Mouse (Mus musculus) heart, embryonic 14.5 days (tissue): ENCODE measurements around the gene H2-Q10. TPM values are rescaled to one million over a fixed set of nuclear protein-coding genes. Genes with fewer than 3 reads are reported as not detected.
A peak's percentile ranks its signal among the peaks of the same experiment; 100 is the strongest.
"Not testable (repeated sequence)": the region's sequence is repeated elsewhere in the genome, so short reads cannot be mapped to it uniquely, and the experiment has no call there.

Source experiments
- ATAC-seq: fragments of 200-750 bp; cut with Nextera tagmentation; 2 replicates; pipeline ENCODE4 v1.8.0; 2017; ENCODE audit warnings: low read depth, moderate TSS enrichment; ENCODE audit not compliant: insufficient number of reproducible peaks, insufficient read depth, low FRiP score
- H3K27ac ChIP-seq, 2 experiments: fragments of 200-500 bp in 1 of 2; fragments of 300-500 bp in 1 of 2; sonication (generic) in 1 of 2; replicated peaks in 1 of 2; 2 replicates each; pipeline ENCODE4 v1.5.1; 2012 to 2014; ENCODE audit warnings: low read depth in 2 of 2, low read length in 2 of 2, control low read depth in 1 of 2, mild to moderate bottlenecking in 1 of 2, mixed read lengths in 1 of 2; ENCODE audit not compliant: control insufficient read depth in 1 of 2, insufficient read depth in 1 of 2
- H3K27me3 ChIP-seq: fragments of 300-500 bp; sonication (generic); 2 replicates; pipeline ENCODE4 v1.6.1; 2014; ENCODE audit warnings: mild to moderate bottlenecking, low read length, control low read depth; ENCODE audit not compliant: control insufficient read depth, insufficient read depth
- H3K36me3 ChIP-seq: fragments of 300-500 bp; sonication (generic); 2 replicates; pipeline ENCODE4 v1.6.1; 2014; ENCODE audit warnings: mild to moderate bottlenecking, control low read depth, low read length, mixed read lengths; ENCODE audit not compliant: control insufficient read depth, insufficient read depth
- H3K4me1 ChIP-seq, 2 experiments: fragments of 200-500 bp in 1 of 2; fragments of 300-500 bp in 1 of 2; sonication (generic) in 1 of 2; 2 replicates each; pipeline ENCODE4 v1.6.1; 2012 to 2014; ENCODE audit warnings: low read length in 2 of 2, control low read depth in 1 of 2, mixed read lengths in 1 of 2; ENCODE audit not compliant: control insufficient read depth in 2 of 2, insufficient read depth in 2 of 2
- H3K4me2 ChIP-seq: fragments of 300-500 bp; sonication (generic); 2 replicates; pipeline ENCODE4 v1.6.1; 2014; ENCODE audit warnings: mild to moderate bottlenecking, low read length
- H3K4me3 ChIP-seq, 2 experiments: fragments of 200-500 bp in 1 of 2; fragments of 300-500 bp in 1 of 2; sonication (generic) in 1 of 2; 2 replicates each; pipeline ENCODE4 v1.5.1; 2012 to 2014; ENCODE audit warnings: low read length in 2 of 2, mild to moderate bottlenecking in 2 of 2, control low read depth in 1 of 2, low read depth in 1 of 2, moderate library complexity in 1 of 2; ENCODE audit not compliant: control insufficient read depth in 1 of 2, insufficient read depth in 1 of 2
- H3K9ac ChIP-seq: fragments of 300-500 bp; sonication (generic); 2 replicates; pipeline ENCODE4 v1.6.1; 2014; ENCODE audit warnings: mild to moderate bottlenecking, low read length
- H3K9me3 ChIP-seq: fragments of 300-500 bp; sonication (generic); 2 replicates; pipeline ENCODE4 v1.6.1; 2016; ENCODE audit warnings: low read length, control low read depth; ENCODE audit not compliant: control insufficient read depth
- WGBS: fragments of 180-500 bp; shearing (Covaris S2); extraction: QIAGEN DNeasy Blood & Tissue Kit; methylation state at CpG from one replicate; pipeline ENCODE4 v1.1.7; 2014; 5-methylcytosine and 5-hydroxymethylcytosine counted together
- polyA plus RNA-seq: library from polyadenylated mRNA; unstranded; fragments of >200 nt; fragmentation: Nextera tagmentation; extraction: Ambion mirVana; gene quantifications from 2 replicates; pipeline ENCODE4 v1.2.1, GENCODE M21; 2014

Gene H2-Q10
- polyA plus RNA-seq, 1 experiment from 2014 or later: 0.14 TPM

GRCm38 (mm10) chr17:35508279-35508678 lies 38.4 kb downstream of the H2-Q10 start:
- H3K9ac ChIP-seq, ATAC-seq, H3K4me1 ChIP-seq, H3K4me2 ChIP-seq, H3K4me3 ChIP-seq, H3K27ac ChIP-seq, H3K9me3 ChIP-seq: not testable (repeated sequence)
- Histone ChIP-seq H3K27me3 (peaks cover 56% of the 10 kb centered on the region), H3K36me3 (peaks cover 11% of the 10 kb centered on the region)
- WGBS: 51% methylated on average over 5 of the region's 5 CpGs

GRCm38 (mm10) chr17:35509284-35509683 lies 39.4 kb downstream of the H2-Q10 start:
- Histone ChIP-seq H3K9ac (no peak overlapping the region), H3K9me3 (no peaks in the 10 kb centered on the region), H3K27ac (no peak overlapping the region), H3K27me3 (peaks cover 46% of the 10 kb centered on the region), H3K4me3 (no peak overlapping the region), H3K4me2 (no peak overlapping the region), H3K4me1 (peaks cover 2 to 3% of the 10 kb centered on the region in 2 experiments; a peak in 2 of 4 replicates), H3K36me3 (peaks cover 15% of the 10 kb centered on the region)
- no peak for ATAC-seq
- WGBS: 16% methylated on average over 8 of the region's 8 CpGs

- Histone ChIP-seq H3K27ac (no peak overlapping the region), H3K9me3 (no peaks in the 10 kb centered on the region), H3K4me3 (no peak overlapping the region), H3K9ac (no peak overlapping the region), H3K4me2 (no peak overlapping the region), H3K27me3 (peaks cover 8% of the 10 kb centered on the region; the same call in 1 of the 2 replicates), H3K4me1 (peaks cover 14 to 27% of the 10 kb centered on the region in 2 experiments), H3K36me3 (peaks cover 18% of the 10 kb centered on the region)
- WGBS: 94% methylated on average over 7 of the region's 7 CpGs
- ATAC-seq: no peak
These were observed 43.2 kb downstream of the H2-Q10 start for GRCm38 (mm10) chr17:35512916-35513626.

GRCm38 (mm10) chr17:35513886-35514285 lies 44.0 kb downstream of the H2-Q10 start:
- H3K4me1 ChIP-seq: peaks cover 14 to 27% of the 10 kb centered on the region in 2 experiments
- no peak overlapping the region for H3K9ac ChIP-seq
- no peak for ATAC-seq
- no peaks in the 10 kb centered on the region for H3K9me3 ChIP-seq
- H3K4me2 ChIP-seq: peak overlapping the region; percentile 92; the same call in 1 of the 2 replicates
- no peak overlapping the region for H3K4me3 ChIP-seq
- peaks cover 18% of the 10 kb centered on the region for H3K36me3 ChIP-seq
- H3K27me3 ChIP-seq: peaks cover 3% of the 10 kb centered on the region; the same call in 1 of the 2 replicates
- no peak overlapping the region for H3K27ac ChIP-seq
- 9% methylated on average over 2 of the region's 2 CpGs for WGBS

GRCm38 (mm10) chr17:35514756-35515155 lies 44.9 kb downstream of the H2-Q10 start:
- H3K27ac ChIP-seq: no peak overlapping the region
- peak overlapping the region; percentile 92 for H3K4me2 ChIP-seq
- H3K36me3 ChIP-seq: peaks cover 18% of the 10 kb centered on the region
- H3K9ac ChIP-seq: peak overlapping the region; percentile 79
- 58% methylated on average over 6 of the region's 6 CpGs for WGBS
- H3K4me3 ChIP-seq: peak overlapping the region; percentile 2 to 73; a peak in 2 of 4 replicates
- H3K9me3 ChIP-seq: no peaks in the 10 kb centered on the region
- no peak for ATAC-seq
- peaks cover 14 to 27% of the 10 kb centered on the region in 2 experiments for H3K4me1 ChIP-seq
- no peaks in the 10 kb centered on the region for H3K27me3 ChIP-seq

GRCm38 (mm10) chr17:35515911-35516640 lies 46.2 kb downstream of the H2-Q10 start:
- Histone ChIP-seq H3K27ac (peak overlapping the region; percentile 16; a peak in 3 of 4 replicates), H3K36me3 (peaks cover 22% of the 10 kb centered on the region), H3K4me3 (peak overlapping the region; percentile 70 to 73), H3K27me3 (no peaks in the 10 kb centered on the region), H3K9ac (peak overlapping the region; percentile 79), H3K9me3 (no peaks in the 10 kb centered on the region), H3K4me2 (peak overlapping the region; percentile 92), H3K4me1 (peaks cover 14 to 27% of the 10 kb centered on the region in 2 experiments)
- WGBS: 7% methylated on average over 25 of the region's 25 CpGs
- no peak for ATAC-seq

- Histone ChIP-seq H3K9me3 (no peaks in the 10 kb centered on the region), H3K4me2 (peak within 1 kb of the TSS; percentile 92), H3K9ac (peak within 1 kb of the TSS; percentile 79), H3K4me1 (peaks cover 14 to 27% of the 10 kb centered on the region in 2 experiments), H3K4me3 (peak within 1 kb of the TSS; percentile 70 to 73), H3K27ac (peak within 1 kb of the TSS; percentile 17 to 68), H3K27me3 (no peaks in the 10 kb centered on the region), H3K36me3 (peaks cover 27% of the 10 kb centered on the region)
- WGBS: under 1% methylated on average over 67 of the region's 67 CpGs
- ATAC-seq: peak; percentile 93
These were observed 47.0 kb downstream of the H2-Q10 start, which contains the start of the genes Tcf19 and Cchcr1 for GRCm38 (mm10) chr17:35516652-35517500. Gene Tcf19, minus strand, starts transcription at chr17:35516824. Gene Cchcr1, plus strand, starts transcription at chr17:35517100.
